Mouse (Mus musculus) forebrain, postnatal 0 days (tissue): ENCODE measurements around the gene Dtnb. TPM values are rescaled to one million over a fixed set of nuclear protein-coding genes. Genes with fewer than 3 reads are reported as not detected.

Source experiments
- ATAC-seq: fragments of 200-750 bp; cut with Nextera tagmentation; 2 replicates; pipeline ENCODE4 v1.8.0; 2017; ENCODE audit warnings: mild to moderate bottlenecking, moderate library complexity
- DNase-seq: peaks from one replicate; pipeline ENCODE4 v3.0.0-alpha.2; 2015
- H3K27ac ChIP-seq: fragments of 300-500 bp; sonication (generic); 2 replicates; pipeline ENCODE4 v1.5.1; 2014; ENCODE audit warnings: low read depth, mild to moderate bottlenecking, antibody characterized with exemption, low read length, moderate library complexity, mixed read lengths
- H3K27me3 ChIP-seq: fragments of 300-500 bp; sonication (generic); 2 replicates; pipeline ENCODE4 v1.6.1; 2014; ENCODE audit warnings: mild to moderate bottlenecking, low read length, mixed read lengths; ENCODE audit not compliant: insufficient read depth
- H3K36me3 ChIP-seq: fragments of 300-500 bp; sonication (generic); 2 replicates; pipeline ENCODE4 v1.6.1; 2014; ENCODE audit warnings: mild to moderate bottlenecking, moderate library complexity; ENCODE audit not compliant: insufficient read depth
- H3K4me1 ChIP-seq: fragments of 300-500 bp; sonication (generic); 2 replicates; pipeline ENCODE4 v1.6.1; 2014; ENCODE audit warnings: antibody characterized with exemption; ENCODE audit not compliant: insufficient read depth
- H3K4me2 ChIP-seq: fragments of 300-500 bp; sonication (generic); 2 replicates; pipeline ENCODE4 v1.6.1; 2014; ENCODE audit warnings: low read depth, mild to moderate bottlenecking, moderate library complexity
- H3K4me3 ChIP-seq: fragments of 300-500 bp; sonication (generic); 2 replicates; pipeline ENCODE4 v1.5.1; 2014; ENCODE audit warnings: low read depth, low read length, mixed read lengths
- H3K9ac ChIP-seq: fragments of 300-500 bp; sonication (generic); 2 replicates; pipeline ENCODE4 v1.6.1; 2014; ENCODE audit warnings: mild to moderate bottlenecking
- H3K9me3 ChIP-seq: fragments of 300-500 bp; sonication (generic); 2 replicates; pipeline ENCODE4 v1.6.1; 2016; ENCODE audit warnings: low read length
- CTCF ChIP-seq: sonication (generic); IDR thresholded peaks from 2 replicates; pipeline ENCODE4 v1.5.1; 2016; ENCODE audit warnings: antibody characterized with exemption, control low read depth, low read depth
- WGBS: fragments of 180-500 bp; shearing (Covaris S2); extraction: QIAGEN DNeasy Blood & Tissue Kit; methylation state at CpG from one replicate; pipeline ENCODE4 v1.1.7; 2014; 5-methylcytosine and 5-hydroxymethylcytosine counted together
- polyA plus RNA-seq: library from polyadenylated mRNA; unstranded; fragments of >200 nt; fragmentation: Nextera tagmentation; extraction: Ambion mirVana; gene quantifications from 2 replicates; pipeline ENCODE4 v1.2.1, GENCODE M21; 2015
- total RNA-seq: library from RNA; depleted of rRNA; stranded (reverse); fragments of >200 nt; gene quantifications from 2 replicates; pipeline ENCODE4 v1.2.3, GENCODE M21; 2014

The Dtnb gene
- total and polyA plus RNA-seq, 2 experiments from 2014 or later, result 45.7 to 51.0 TPM

- no peaks in the 10 kb centered on the region for H3K36me3 ChIP-seq
- no peak for ATAC-seq
- H3K9ac ChIP-seq, result no peak overlapping the region
- TF ChIP-seq CTCF, result no peak
- 55% methylated on average over 9 of the region's 9 CpGs for WGBS
- no peak for DNase-seq
- no peak overlapping the region for H3K4me2 ChIP-seq
- no peaks in the 10 kb centered on the region for H3K4me1 ChIP-seq
- H3K27me3 ChIP-seq, result no peaks in the 10 kb centered on the region
- no peak overlapping the region for H3K27ac ChIP-seq
- H3K4me3 ChIP-seq, result no peak overlapping the region
- no peaks in the 10 kb centered on the region for H3K9me3 ChIP-seq
Observed at GRCm38 (mm10) chr12:3557414-3558319, 14.5 kb upstream of the Dtnb start.

GRCm38 (mm10) chr12:3560596-3560995, 11.6 kb upstream of the Dtnb start:
- H3K4me1 ChIP-seq, result no peaks in the 10 kb centered on the region
- no peak overlapping the region for H3K4me3 ChIP-seq
- H3K27ac ChIP-seq, result no peak overlapping the region
- DNase-seq (peak; percentile 75), ATAC-seq (peak; percentile 96)
- no peaks in the 10 kb centered on the region for H3K36me3 ChIP-seq
- H3K9ac ChIP-seq, result no peak overlapping the region
- H3K9me3 ChIP-seq, result no peaks in the 10 kb centered on the region
- peak; percentile 75 for TF ChIP-seq CTCF
- WGBS, result 40% methylated on average over 1 of the region's 1 CpGs
- H3K27me3 ChIP-seq, result no peaks in the 10 kb centered on the region
- no peak overlapping the region for H3K4me2 ChIP-seq

GRCm38 (mm10) chr12:3561032-3561431, 11.1 kb upstream of the Dtnb start:
- WGBS, result 87% methylated on average over 6 of the region's 6 CpGs
- no peak for TF ChIP-seq CTCF
- Histone ChIP-seq H3K4me3 (no peak overlapping the region), H3K9ac (no peak overlapping the region), H3K27ac (no peak overlapping the region), H3K4me2 (no peak overlapping the region), H3K4me1 (no peaks in the 10 kb centered on the region), H3K27me3 (no peaks in the 10 kb centered on the region), H3K36me3 (no peaks in the 10 kb centered on the region), H3K9me3 (no peaks in the 10 kb centered on the region)
- DNase-seq, result no peak
- ATAC-seq, result no peak

GRCm38 (mm10) chr12:3562806-3563205, 9.4 kb upstream of the Dtnb start:
- no peak overlapping the region for H3K4me3 ChIP-seq
- DNase-seq (no peak), ATAC-seq (no peak)
- H3K27me3 ChIP-seq, result no peaks in the 10 kb centered on the region
- no peaks in the 10 kb centered on the region for H3K36me3 ChIP-seq
- no peak overlapping the region for H3K27ac ChIP-seq
- H3K9me3 ChIP-seq, result no peaks in the 10 kb centered on the region
- no peak for TF ChIP-seq CTCF
- 93% methylated on average over 10 of the region's 10 CpGs for WGBS
- no peaks in the 10 kb centered on the region for H3K4me1 ChIP-seq
- no peak overlapping the region for H3K4me2 ChIP-seq
- no peak overlapping the region for H3K9ac ChIP-seq

- no peak for TF ChIP-seq CTCF
- H3K4me2 ChIP-seq, result no peak overlapping the region
- H3K4me3 ChIP-seq, result no peak overlapping the region
- DNase-seq (no peak), ATAC-seq (no peak)
- H3K36me3 ChIP-seq, result no peaks in the 10 kb centered on the region
- H3K9ac ChIP-seq, result no peak overlapping the region
- no peaks in the 10 kb centered on the region for H3K27me3 ChIP-seq
- H3K27ac ChIP-seq, result no peak overlapping the region
- no peaks in the 10 kb centered on the region for H3K9me3 ChIP-seq
- WGBS, result 74% methylated on average over 4 of the region's 4 CpGs
- no peaks in the 10 kb centered on the region for H3K4me1 ChIP-seq
Observed at GRCm38 (mm10) chr12:3563659-3564058, 8.5 kb upstream of the Dtnb start.

GRCm38 (mm10) chr12:3568461-3568991, 3.7 kb upstream of the Dtnb start:
- no peak overlapping the region for H3K4me2 ChIP-seq

More at GRCm38 (mm10) chr12:3568461-3568991, 3.7 kb upstream of the Dtnb start:
- no peak for TF ChIP-seq CTCF
- Histone ChIP-seq H3K4me1 (peaks cover 4% of the 10 kb centered on the region; the same call in 1 of the 2 replicates), H3K4me3 (no peak overlapping the region), H3K9me3 (no peaks in the 10 kb centered on the region), H3K36me3 (no peaks in the 10 kb centered on the region), H3K27ac (no peak overlapping the region), H3K27me3 (no peaks in the 10 kb centered on the region), H3K9ac (no peak overlapping the region)
- no peak for ATAC-seq
- WGBS, result 69% methylated on average over 5 of the region's 5 CpGs
- no peak for DNase-seq
